Mouse (Mus musculus): Measurements from ENCODE around the gene Tmem231.

GRCm38 (mm10) chr8:111950846-111951245 is 17.2 kb upstream of the Tmem231 start:
- TF ChIP-seq POLR2A (IDR thresholded peaks at IDR 0.05; ENCODE audit: insufficient read length, low read depth) (no peak), E2F4 (IDR thresholded peaks at IDR 0.05; ENCODE audit: insufficient read depth) (no peak), MYOD1 (IDR thresholded peaks at IDR 0.05; ENCODE audit: control insufficient read depth in 1 of 3, insufficient read length in 2 of 3, low read depth in 2 of 3) (no peak), MYOG (IDR thresholded peaks at IDR 0.05; ENCODE audit: control insufficient read depth in 1 of 3, insufficient read depth in 1 of 3, insufficient read length in 2 of 3, low read depth in 2 of 3) (no peak), CEBPB (IDR thresholded peaks at IDR 0.05; ENCODE audit: insufficient read depth, poor library complexity, severe bottlenecking) (no peak), TCF3 (IDR thresholded peaks at IDR 0.05; ENCODE audit: insufficient read length, low read depth) (no peak), USF1 (IDR thresholded peaks at IDR 0.05; ENCODE audit: low read depth) (no peak)

Measured in myocyte (in vitro differentiated cells).